Mouse (Mus musculus) embryo, embryonic 10.5 days (tissue): Measurements from ENCODE around the gene Dpep2nb.
A peak's percentile ranks its signal among the peaks of the same experiment; 100 is the strongest.
"Not testable (repeated sequence)": the region's sequence is repeated elsewhere in the genome, so short reads cannot be mapped to it uniquely, and the experiment has no call there.

ENCODE experiments used
- DNase-seq: peaks from one replicate; pipeline ENCODE4 v3.0.0-alpha.2; 2015; ENCODE audit warnings: low spot score

The Dpep2nb gene

GRCm38 (mm10) chr8:106006413-106006812 lies 638 bp upstream of the Dpep2nb start:
- DNase-seq: no peak

GRCm38 (mm10) chr8:106004538-106005207 lies 1.1 kb downstream of the Dpep2nb start:
- no peak for DNase-seq

GRCm38 (mm10) chr8:106001908-106002307 lies 3.9 kb downstream of the Dpep2nb start:
- DNase-seq: no peak

- no peak for DNase-seq
These were observed 6.8 kb downstream of the Dpep2nb start for GRCm38 (mm10) chr8:105998971-105999370.

GRCm38 (mm10) chr8:105996359-105996758 lies 9.4 kb downstream of the Dpep2nb start:
- DNase-seq: no peak

GRCm38 (mm10) chr8:105993226-105993625 lies 12.5 kb downstream of the Dpep2nb start:
- DNase-seq: no peak

- DNase-seq: no peak
These were observed 13.3 kb downstream of the Dpep2nb start for GRCm38 (mm10) chr8:105992499-105992898.

GRCm38 (mm10) chr8:105991546-105991945 lies 14.2 kb downstream of the Dpep2nb start:
- DNase-seq: no peak

- peak; percentile 94 for DNase-seq
These were observed 14.9 kb downstream of the Dpep2nb start, which contains the start of gene Dus2 for GRCm38 (mm10) chr8:105990856-105991387. TSS of gene Dus2 (plus strand) at chr8:105991337.

- no peak for DNase-seq
These were observed 17.2 kb downstream of the Dpep2nb start for GRCm38 (mm10) chr8:105988546-105988945.

GRCm38 (mm10) chr8:105983406-105983805 lies 22.4 kb downstream of the Dpep2nb start:
- not testable (repeated sequence) for DNase-seq

- no peak for DNase-seq
These were observed 24.6 kb downstream of the Dpep2nb start for GRCm38 (mm10) chr8:105981146-105981545.

- DNase-seq: no peak
These were observed 26.4 kb downstream of the Dpep2nb start, which contains the start of gene Dpep3 for GRCm38 (mm10) chr8:105979325-105979724. TSS of gene Dpep3 (minus strand) at chr8:105979429.

- peak; percentile 17 for DNase-seq
These were observed 30.4 kb downstream of the Dpep2nb start for GRCm38 (mm10) chr8:105975363-105975762.

- no peak for DNase-seq
These were observed 34.6 kb downstream of the Dpep2nb start for GRCm38 (mm10) chr8:105971019-105971720.

- DNase-seq: no peak
These were observed 36.4 kb downstream of the Dpep2nb start for GRCm38 (mm10) chr8:105969367-105969766.

GRCm38 (mm10) chr8:105966692-105967311 lies 39.0 kb downstream of the Dpep2nb start:
- peak; percentile 63 for DNase-seq

GRCm38 (mm10) chr8:105965905-105966341 lies 39.9 kb downstream of the Dpep2nb start, which contains the start of gene Slc12a4:
TSS of gene Slc12a4 (minus strand) at chr8:105966097.
- DNase-seq: peak; percentile 87

GRCm38 (mm10) chr8:105965266-105965904 lies 40.4 kb downstream of the Dpep2nb start:
- peak; percentile 46 for DNase-seq

- DNase-seq: peak; percentile 5
These were observed 41.1 kb downstream of the Dpep2nb start for GRCm38 (mm10) chr8:105964506-105965265.

- no peak for DNase-seq
These were observed 44.2 kb downstream of the Dpep2nb start for GRCm38 (mm10) chr8:105961536-105961935.
